Mouse (Mus musculus) ES-E14 (cell line): Measurements from ENCODE around the gene Rsph1.

Source experiments
- CHD2 ChIP-seq: IDR thresholded peaks from 2 replicates; pipeline ENCODE4 v1.6.1; 2014; ENCODE audit warnings: mild to moderate bottlenecking, low read depth, low read length, inconsistent platforms
- HCFC1 ChIP-seq: IDR thresholded peaks from 2 replicates; pipeline ENCODE4 v1.6.1; 2012; ENCODE audit warnings: low read length, inconsistent platforms, borderline replicate concordance; ENCODE audit not compliant: insufficient read depth
- MAFK ChIP-seq: IDR thresholded peaks from 2 replicates; pipeline ENCODE4 v1.6.1; 2014; ENCODE audit warnings: mild to moderate bottlenecking, low read depth, low read length, inconsistent platforms; ENCODE audit not compliant: insufficient read depth
- ZC3H11A ChIP-seq: IDR thresholded peaks from 2 replicates; pipeline ENCODE4 v1.6.1; 2012; ENCODE audit warnings: low read depth, mild to moderate bottlenecking, inconsistent platforms, low read length, borderline replicate concordance
- ZNF384 ChIP-seq: IDR thresholded peaks from 2 replicates; pipeline ENCODE4 v1.6.1; 2012; ENCODE audit warnings: low read depth, low read length, inconsistent platforms

- no peak for TF ChIP-seq CHD2
- no peak for TF ChIP-seq MAFK
- TF ChIP-seq HCFC1 = no peak
- TF ChIP-seq ZC3H11A = no peak
- no peak for TF ChIP-seq ZNF384
Measured at GRCm38 (mm10) chr17:31321425-31321824, 44.2 kb upstream of the Rsph1 start.
